Mouse (Mus musculus) embryonic facial prominence, embryonic 13.5 days (tissue): ENCODE data around the gene Il4. TPM values are rescaled to one million over a fixed set of nuclear protein-coding genes. Genes with fewer than 3 reads are reported as not detected.

Source experiments
- ATAC-seq: fragments of 200-750 bp; cut with Nextera tagmentation; 2 replicates; pipeline ENCODE4 v1.8.0; 2017; ENCODE audit warnings: low read depth; ENCODE audit not compliant: insufficient number of reproducible peaks, insufficient read depth, low FRiP score, low TSS enrichment
- H3K27ac ChIP-seq: fragments of 300-500 bp; sonication (generic); 2 replicates; pipeline ENCODE4 v1.5.1; 2015; ENCODE audit warnings: moderate library complexity, mild to moderate bottlenecking, inconsistent platforms
- H3K27me3 ChIP-seq: fragments of 300-500 bp; sonication (generic); 2 replicates; pipeline ENCODE4 v1.6.1; 2015; ENCODE audit warnings: mild to moderate bottlenecking, inconsistent platforms
- H3K36me3 ChIP-seq: fragments of 300-500 bp; sonication (generic); 2 replicates; pipeline ENCODE4 v1.6.1; 2015; ENCODE audit warnings: mild to moderate bottlenecking, inconsistent platforms
- H3K4me1 ChIP-seq: fragments of 300-500 bp; sonication (generic); 2 replicates; pipeline ENCODE4 v1.6.1; 2015; ENCODE audit warnings: inconsistent platforms
- H3K4me2 ChIP-seq: fragments of 300-500 bp; sonication (generic); 2 replicates; pipeline ENCODE4 v1.6.1; 2015; ENCODE audit warnings: moderate library complexity, mild to moderate bottlenecking, inconsistent platforms
- H3K4me3 ChIP-seq: fragments of 300-500 bp; sonication (generic); 2 replicates; pipeline ENCODE4 v1.5.1; 2015; ENCODE audit warnings: mild to moderate bottlenecking, inconsistent platforms
- H3K9ac ChIP-seq: fragments of 300-500 bp; sonication (generic); 2 replicates; pipeline ENCODE4 v1.6.1; 2015; ENCODE audit warnings: mild to moderate bottlenecking, inconsistent platforms
- H3K9me3 ChIP-seq: fragments of 300-500 bp; sonication (generic); 2 replicates; pipeline ENCODE4 v1.6.1; 2016; ENCODE audit warnings: inconsistent platforms
- WGBS: fragments of 180-500 bp; shearing (Covaris S2); methylation state at CpG from one replicate; pipeline ENCODE4 v1.1.7; 2015; ENCODE audit warnings: mixed read lengths; 5-methylcytosine and 5-hydroxymethylcytosine counted together
- polyA plus RNA-seq: library from polyadenylated mRNA; unstranded; fragments of >200 nt; fragmentation: Nextera tagmentation; extraction: Ambion mirVana; gene quantifications from 2 replicates; pipeline ENCODE4 v1.2.1, GENCODE M21; 2015

Il4 gene
- polyA plus RNA-seq: 1.1 and 2.7 TPM in 2 replicates

GRCm38 (mm10) chr11:53618619-53619198 is at the start of gene Il4:
Gene Il4, minus strand, starts transcription at chr11:53618669.
- no peaks in the 10 kb centered on the region for H3K4me1 ChIP-seq
- no peak for ATAC-seq
- no peaks in the 10 kb centered on the region for H3K27me3 ChIP-seq
- no peak within 1 kb of the TSS for H3K9ac ChIP-seq
- 79% methylated on average over 7 of the region's 7 CpGs for WGBS
- no peak within 1 kb of the TSS for H3K4me2 ChIP-seq
- H3K27ac ChIP-seq: no peak within 1 kb of the TSS
- no peak within 1 kb of the TSS for H3K4me3 ChIP-seq
- H3K36me3 ChIP-seq: no peaks in the 10 kb centered on the region
- H3K9me3 ChIP-seq: no peaks in the 10 kb centered on the region

- Histone ChIP-seq H3K27ac (no peak overlapping the region), H3K36me3 (peaks cover 40% of the 10 kb centered on the region), H3K9me3 (no peaks in the 10 kb centered on the region), H3K4me3 (no peak overlapping the region), H3K9ac (no peak overlapping the region), H3K4me1 (no peaks in the 10 kb centered on the region), H3K27me3 (no peaks in the 10 kb centered on the region), H3K4me2 (no peak overlapping the region)
- no peak for ATAC-seq
- 80% methylated on average over 5 of the region's 5 CpGs for WGBS
These were observed 45.6 kb upstream of the Il4 start for GRCm38 (mm10) chr11:53664091-53664490.

GRCm38 (mm10) chr11:53662794-53663674 is 44.6 kb upstream of the Il4 start:
- ATAC-seq: no peak
- WGBS: 65% methylated on average over 14 of the region's 14 CpGs
- no peak overlapping the region for H3K4me3 ChIP-seq
- peaks cover 32% of the 10 kb centered on the region for H3K36me3 ChIP-seq
- H3K9me3 ChIP-seq: no peaks in the 10 kb centered on the region
- no peak overlapping the region for H3K4me2 ChIP-seq
- no peak overlapping the region for H3K9ac ChIP-seq
- H3K4me1 ChIP-seq: no peaks in the 10 kb centered on the region
- no peak overlapping the region for H3K27ac ChIP-seq
- H3K27me3 ChIP-seq: no peaks in the 10 kb centered on the region

- H3K9me3 ChIP-seq: no peaks in the 10 kb centered on the region
- H3K36me3 ChIP-seq: peaks cover 28% of the 10 kb centered on the region
- no peak overlapping the region for H3K27ac ChIP-seq
- WGBS: 87% methylated on average over 6 of the region's 6 CpGs
- no peak overlapping the region for H3K4me2 ChIP-seq
- ATAC-seq: no peak
- H3K4me3 ChIP-seq: no peak overlapping the region
- no peaks in the 10 kb centered on the region for H3K4me1 ChIP-seq
- H3K9ac ChIP-seq: no peak overlapping the region
- no peaks in the 10 kb centered on the region for H3K27me3 ChIP-seq
These were observed 39.4 kb upstream of the Il4 start for GRCm38 (mm10) chr11:53657828-53658227.

- Histone ChIP-seq H3K27me3 (no peaks in the 10 kb centered on the region), H3K27ac (no peak overlapping the region), H3K4me2 (no peak overlapping the region), H3K4me1 (no peaks in the 10 kb centered on the region), H3K9ac (no peak overlapping the region), H3K36me3 (peaks cover 32% of the 10 kb centered on the region), H3K4me3 (no peak overlapping the region), H3K9me3 (no peaks in the 10 kb centered on the region)
- WGBS: 87% methylated on average over 8 of the region's 8 CpGs
- ATAC-seq: no peak
These were observed 38.9 kb upstream of the Il4 start for GRCm38 (mm10) chr11:53657381-53657780.

GRCm38 (mm10) chr11:53656558-53657202 is 38.2 kb upstream of the Il4 start:
- H3K9me3 ChIP-seq: no peaks in the 10 kb centered on the region
- H3K4me2 ChIP-seq: no peak overlapping the region
- no peaks in the 10 kb centered on the region for H3K4me1 ChIP-seq
- no peak for ATAC-seq
- H3K9ac ChIP-seq: no peak overlapping the region
- no peak overlapping the region for H3K27ac ChIP-seq
- H3K27me3 ChIP-seq: no peaks in the 10 kb centered on the region
- WGBS: 88% methylated on average over 9 of the region's 9 CpGs
- H3K4me3 ChIP-seq: no peak overlapping the region
- peaks cover 38% of the 10 kb centered on the region for H3K36me3 ChIP-seq

- H3K36me3 ChIP-seq: peaks cover 51% of the 10 kb centered on the region
- H3K4me3 ChIP-seq: no peak overlapping the region
- no peak overlapping the region for H3K4me2 ChIP-seq
- no peaks in the 10 kb centered on the region for H3K27me3 ChIP-seq
- 85% methylated on average over 5 of the region's 5 CpGs for WGBS
- H3K9me3 ChIP-seq: no peaks in the 10 kb centered on the region
- H3K27ac ChIP-seq: no peak overlapping the region
- no peak overlapping the region for H3K9ac ChIP-seq
- H3K4me1 ChIP-seq: no peaks in the 10 kb centered on the region
- no peak for ATAC-seq
These were observed 36.6 kb upstream of the Il4 start for GRCm38 (mm10) chr11:53655043-53655442.

- Histone ChIP-seq H3K36me3 (peaks cover 57% of the 10 kb centered on the region), H3K27me3 (no peaks in the 10 kb centered on the region), H3K4me3 (no peak overlapping the region), H3K9me3 (no peaks in the 10 kb centered on the region), H3K4me1 (no peaks in the 10 kb centered on the region), H3K4me2 (no peak overlapping the region), H3K27ac (no peak overlapping the region), H3K9ac (no peak overlapping the region)
- ATAC-seq: no peak
- WGBS: 88% methylated on average over 2 of the region's 2 CpGs
These were observed 34.0 kb upstream of the Il4 start for GRCm38 (mm10) chr11:53652427-53652826.

GRCm38 (mm10) chr11:53651441-53651840 is 33.0 kb upstream of the Il4 start:
- H3K9ac ChIP-seq: no peak overlapping the region
- H3K27ac ChIP-seq: no peak overlapping the region
- 86% methylated on average over 4 of the region's 4 CpGs for WGBS
- H3K4me1 ChIP-seq: no peaks in the 10 kb centered on the region
- H3K9me3 ChIP-seq: no peaks in the 10 kb centered on the region
- no peak overlapping the region for H3K4me2 ChIP-seq
- no peak for ATAC-seq
- H3K27me3 ChIP-seq: no peaks in the 10 kb centered on the region
- no peak overlapping the region for H3K4me3 ChIP-seq
- peaks cover 57% of the 10 kb centered on the region for H3K36me3 ChIP-seq

- Histone ChIP-seq H3K4me2 (no peak overlapping the region), H3K4me3 (no peak overlapping the region), H3K4me1 (no peaks in the 10 kb centered on the region), H3K9ac (no peak overlapping the region), H3K36me3 (no peaks in the 10 kb centered on the region), H3K27ac (no peak overlapping the region), H3K27me3 (no peaks in the 10 kb centered on the region), H3K9me3 (no peaks in the 10 kb centered on the region)
- ATAC-seq: no peak
- 76% methylated on average over 5 of the region's 5 CpGs for WGBS
These were observed 25.5 kb upstream of the Il4 start for GRCm38 (mm10) chr11:53644017-53644416.

- peaks cover under 1% of the 10 kb centered on the region for H3K27me3 ChIP-seq
- H3K4me3 ChIP-seq: no peak overlapping the region
- 79% methylated on average over 12 of the region's 12 CpGs for WGBS
- H3K27ac ChIP-seq: no peak overlapping the region
- peaks cover under 1% of the 10 kb centered on the region; the same call in 1 of the 2 replicates for H3K4me1 ChIP-seq
- no peaks in the 10 kb centered on the region for H3K9me3 ChIP-seq
- H3K36me3 ChIP-seq: no peaks in the 10 kb centered on the region
- H3K4me2 ChIP-seq: no peak overlapping the region
- H3K9ac ChIP-seq: no peak overlapping the region
- ATAC-seq: no peak
These were observed 24.3 kb upstream of the Il4 start for GRCm38 (mm10) chr11:53642744-53643279.
